Mouse (Mus musculus) MN1 (cell line): ENCODE data around the gene Dyrk1a.

Experiments
- DNase-seq: peaks from one replicate; pipeline ENCODE4 v3.0.0-alpha.2; 2016; ENCODE audit warnings: low spot score

Dyrk1a gene

GRCm38 (mm10) chr16:94590977-94591376, 21.2 kb downstream of the Dyrk1a start:
- no peak for DNase-seq

GRCm38 (mm10) chr16:94591536-94591935, 21.7 kb downstream of the Dyrk1a start:
- no peak for DNase-seq

- no peak for DNase-seq
Observed at GRCm38 (mm10) chr16:94596633-94597032, 26.8 kb downstream of the Dyrk1a start.

DNA sequence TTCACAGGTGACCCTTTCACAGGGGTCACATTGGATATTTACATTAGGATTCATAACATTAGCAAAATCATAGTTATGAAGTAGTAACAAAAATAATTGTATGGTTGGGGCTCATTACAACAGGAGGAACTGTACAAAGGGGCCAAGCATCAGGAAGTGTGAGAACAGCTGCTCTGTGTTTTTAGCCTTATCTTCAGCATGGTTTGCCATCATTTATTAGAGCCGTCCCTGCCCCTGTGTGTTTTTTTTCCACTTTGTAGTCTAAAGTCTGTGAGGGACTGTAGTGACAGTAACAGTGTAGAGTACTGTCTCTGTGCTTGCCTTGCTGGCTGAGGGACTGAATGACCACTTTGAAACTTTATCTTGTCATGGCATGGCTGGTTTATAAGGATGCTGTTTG, 27.8 kb downstream of the Dyrk1a start:
- no peak for DNase-seq

DNA sequence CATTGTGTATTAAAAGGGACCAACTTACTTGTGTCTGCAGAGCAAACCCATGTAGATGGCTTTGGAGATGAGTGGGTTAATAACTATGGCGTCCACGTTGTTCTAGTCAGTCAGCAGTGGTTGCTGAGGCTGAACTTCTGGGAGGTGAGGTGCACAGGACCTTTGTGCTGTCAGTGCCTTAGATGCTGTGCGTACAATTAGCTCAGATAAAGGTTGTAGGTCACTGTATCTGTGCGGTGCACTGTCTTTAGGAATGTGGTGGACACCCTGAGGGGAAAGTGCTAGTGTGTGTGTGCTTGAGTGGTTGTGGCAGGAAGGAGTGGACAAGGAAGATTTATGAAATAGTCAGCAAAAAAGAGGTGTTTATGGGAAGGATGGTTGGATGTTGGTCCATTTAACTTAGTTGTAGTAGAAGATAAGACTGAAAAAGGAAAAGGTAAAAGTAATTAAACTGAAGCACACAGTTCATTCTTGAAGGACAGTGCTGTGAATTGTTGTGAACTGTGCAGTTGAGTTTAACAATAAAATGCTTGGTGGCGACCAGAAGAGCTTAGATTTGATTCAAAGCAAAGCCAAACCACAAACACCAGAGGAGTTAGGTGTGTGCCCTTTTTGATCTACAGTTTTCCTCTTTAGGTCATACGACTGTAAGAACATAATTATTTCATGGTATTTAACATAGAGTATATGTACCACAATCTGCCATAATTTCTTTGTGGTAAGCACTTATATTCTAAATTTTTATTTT, 30.3 kb downstream of the Dyrk1a start:
- no peak for DNase-seq

DNA sequence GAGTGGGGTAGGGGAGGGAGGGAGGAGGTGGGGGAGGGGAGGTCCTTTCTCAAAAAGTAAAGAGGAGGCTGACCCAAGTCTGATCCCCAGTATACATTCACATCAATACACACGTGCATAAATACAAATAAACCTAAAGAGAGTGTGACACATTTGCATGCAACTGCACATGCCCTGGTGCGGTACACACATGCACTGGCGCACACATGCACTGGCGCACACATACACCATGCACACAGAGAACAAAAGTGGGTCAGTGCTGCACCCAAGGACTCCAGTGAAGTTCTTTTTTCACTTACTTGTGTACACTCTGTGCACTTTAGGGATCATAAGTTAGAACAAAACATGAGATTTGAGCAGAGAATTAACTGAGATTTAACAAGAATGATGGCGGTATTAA, 31.3 kb downstream of the Dyrk1a start:
- DNase-seq: no peak

- no peak for DNase-seq
Observed at GRCm38 (mm10) chr16:94601540-94601953, 31.7 kb downstream of the Dyrk1a start.

GRCm38 (mm10) chr16:94602188-94602587, 32.4 kb downstream of the Dyrk1a start:
- no peak for DNase-seq

- DNase-seq: no peak
Observed at GRCm38 (mm10) chr16:94602730-94603129, 32.9 kb downstream of the Dyrk1a start.

DNA sequence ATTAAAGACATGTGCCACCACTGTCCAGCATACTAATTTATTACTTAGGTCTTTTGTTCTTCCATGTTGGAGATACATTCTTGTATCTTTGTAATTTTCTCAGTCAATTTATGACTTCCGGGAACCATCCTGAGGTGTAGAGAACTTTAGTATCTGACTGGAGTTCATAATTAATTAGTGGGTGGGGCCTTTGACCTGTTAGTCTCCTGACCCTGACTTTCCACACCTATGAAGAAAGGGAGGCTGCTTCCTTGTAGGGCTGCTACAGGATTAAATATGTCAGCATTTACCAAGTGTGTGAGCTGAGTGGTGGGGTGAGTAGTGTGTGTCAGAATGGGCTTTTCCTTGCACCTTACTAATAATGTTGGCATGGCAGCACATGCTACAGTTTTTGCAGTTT, 36.4 kb downstream of the Dyrk1a start:
- no peak for DNase-seq

- DNase-seq: no peak
Observed at GRCm38 (mm10) chr16:94607468-94607867, 37.7 kb downstream of the Dyrk1a start.

DNA sequence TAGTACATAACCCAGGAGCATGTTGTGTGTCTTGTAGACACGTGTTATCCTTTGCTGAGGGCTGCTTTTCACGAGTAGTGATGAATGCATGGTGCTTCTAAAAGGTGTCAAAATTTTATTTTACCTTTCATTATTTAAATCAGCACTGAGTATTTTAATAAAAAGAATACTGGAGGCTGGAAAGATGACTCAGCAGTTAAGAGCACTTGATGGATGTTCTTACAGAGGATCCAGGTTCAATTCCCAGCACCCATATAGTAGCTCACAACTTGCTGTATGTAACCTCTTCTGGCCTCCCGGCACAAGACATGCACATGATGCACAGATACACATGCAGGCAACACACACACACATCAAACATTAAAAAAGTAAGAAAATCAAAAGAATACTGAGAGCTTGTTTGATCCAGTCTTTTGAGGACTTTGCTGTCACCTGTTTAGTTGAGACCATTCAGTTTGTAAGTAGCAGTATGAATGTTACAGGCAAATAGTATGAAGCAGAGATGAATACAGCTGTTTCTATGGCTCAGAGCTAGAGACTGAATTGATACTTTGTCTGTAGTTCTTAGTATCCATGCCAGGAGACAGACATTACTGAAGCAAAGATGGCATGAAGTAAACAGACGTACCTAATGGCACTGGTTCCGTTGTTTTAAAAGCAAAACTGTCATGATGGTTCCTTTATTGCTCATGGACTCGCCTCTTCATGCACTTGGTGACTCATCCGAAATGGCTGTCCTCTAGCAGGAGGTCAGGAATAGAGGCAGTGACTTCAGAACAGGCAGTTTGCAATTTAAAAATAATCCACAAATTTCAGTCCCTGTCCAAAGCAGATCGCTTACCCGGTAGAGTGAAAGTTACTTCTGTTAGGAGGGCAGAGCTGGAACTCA, 39.1 kb downstream of the Dyrk1a start:
- no peak for DNase-seq

GRCm38 (mm10) chr16:94612573-94612972, 42.8 kb downstream of the Dyrk1a start:
- no peak for DNase-seq

DNA sequence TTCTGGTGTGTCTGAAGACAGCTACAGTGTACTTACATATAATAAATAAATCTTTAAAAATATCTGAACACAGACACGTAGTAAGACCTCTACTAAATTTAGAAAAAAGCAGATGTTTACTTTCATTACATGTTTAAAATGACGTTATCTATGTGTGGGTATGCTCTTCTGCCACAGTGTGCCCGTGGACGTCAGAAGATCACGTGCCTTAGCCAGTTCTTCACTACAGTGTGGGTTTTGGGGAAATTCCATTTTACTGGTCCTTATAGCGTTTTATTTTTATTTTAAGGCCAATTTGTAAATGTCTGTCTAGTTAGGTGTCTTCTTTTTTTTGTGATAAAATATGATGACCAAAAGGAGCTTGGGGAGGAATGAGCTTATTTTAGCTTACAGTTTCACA, 47.4 kb downstream of the Dyrk1a start:
- DNase-seq: no peak

DNA sequence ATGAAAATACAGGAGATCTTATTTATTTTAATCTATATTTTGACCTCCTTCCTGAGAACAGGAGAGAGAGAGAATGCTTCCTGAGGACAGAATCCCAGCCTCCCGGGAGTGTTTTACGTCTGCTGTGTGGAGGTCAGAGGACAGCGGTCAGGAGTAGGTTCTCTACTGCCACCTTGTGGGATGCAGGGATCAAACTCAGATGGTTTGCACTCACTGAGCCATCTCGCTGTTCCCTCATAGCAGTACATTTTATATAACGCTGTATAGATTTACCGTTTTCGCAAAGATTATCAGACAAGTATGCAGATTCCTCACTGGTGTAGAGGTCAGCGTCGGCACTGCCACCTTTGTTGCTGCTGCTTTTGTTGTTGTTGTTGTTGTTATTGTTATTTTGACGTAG, 48.7 kb downstream of the Dyrk1a start:
- no peak for DNase-seq

DNA sequence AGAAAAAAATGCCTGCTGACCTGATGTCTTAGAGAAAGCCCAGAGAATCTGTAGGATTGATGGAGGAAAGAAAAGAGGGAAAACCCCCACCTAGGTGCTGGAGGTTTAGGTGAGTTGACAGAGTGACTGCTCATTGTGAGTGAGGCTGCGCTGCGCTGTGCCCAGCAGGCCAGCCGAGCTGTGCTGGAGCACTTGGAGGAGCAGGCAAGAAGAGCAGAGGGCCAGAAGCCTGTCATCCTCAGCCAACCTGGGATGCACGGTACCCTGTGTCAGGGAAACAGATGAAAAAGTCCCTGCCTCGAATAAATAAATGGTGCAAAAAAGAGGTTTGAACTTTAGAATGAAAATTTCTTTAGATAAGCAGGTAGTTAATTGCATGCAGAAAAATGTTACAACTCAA, 49.5 kb downstream of the Dyrk1a start:
- no peak for DNase-seq

- DNase-seq: no peak
Observed at GRCm38 (mm10) chr16:94624871-94625270, 55.1 kb downstream of the Dyrk1a start.

DNA sequence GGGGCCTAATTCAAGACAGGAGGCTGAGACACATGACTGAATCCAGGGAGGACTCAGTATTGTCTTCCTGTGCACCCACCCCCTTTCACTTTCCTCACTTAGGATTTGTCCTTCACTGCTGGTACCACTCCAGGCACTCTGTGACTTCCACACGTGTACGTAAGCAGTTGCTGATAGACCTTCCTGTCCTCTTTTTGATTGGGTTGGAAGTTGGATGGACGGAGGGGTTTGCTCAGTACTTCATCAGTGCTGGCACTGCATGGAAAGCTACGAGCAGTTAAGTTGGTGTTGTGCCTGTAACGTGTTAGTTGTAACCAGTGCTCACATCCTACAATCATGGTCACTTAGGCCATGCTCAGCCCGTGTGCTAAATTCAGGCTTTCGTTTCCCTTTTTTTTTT, 55.8 kb downstream of the Dyrk1a start:
- no peak for DNase-seq

DNA sequence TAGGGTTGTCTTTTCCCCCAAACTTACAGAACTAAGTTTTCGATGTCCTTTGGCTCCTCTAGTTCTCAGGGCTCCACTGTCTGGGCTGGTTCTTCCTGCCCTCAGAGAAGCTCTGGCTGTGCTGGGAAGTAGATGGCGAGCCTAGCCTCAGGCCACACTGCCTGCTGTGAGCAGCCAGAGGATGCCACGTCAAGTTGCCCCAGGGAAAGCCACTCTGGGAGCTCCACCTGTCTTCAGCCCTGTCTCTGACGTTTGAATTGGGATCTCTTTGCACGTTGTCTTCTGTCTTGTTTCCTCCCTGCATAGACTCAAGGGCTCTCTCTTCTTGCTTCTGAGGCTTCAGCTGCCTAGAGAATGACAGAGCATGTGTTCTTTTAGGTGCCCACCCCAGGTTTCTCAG, 57.9 kb downstream of the Dyrk1a start:
- DNase-seq: no peak

DNA sequence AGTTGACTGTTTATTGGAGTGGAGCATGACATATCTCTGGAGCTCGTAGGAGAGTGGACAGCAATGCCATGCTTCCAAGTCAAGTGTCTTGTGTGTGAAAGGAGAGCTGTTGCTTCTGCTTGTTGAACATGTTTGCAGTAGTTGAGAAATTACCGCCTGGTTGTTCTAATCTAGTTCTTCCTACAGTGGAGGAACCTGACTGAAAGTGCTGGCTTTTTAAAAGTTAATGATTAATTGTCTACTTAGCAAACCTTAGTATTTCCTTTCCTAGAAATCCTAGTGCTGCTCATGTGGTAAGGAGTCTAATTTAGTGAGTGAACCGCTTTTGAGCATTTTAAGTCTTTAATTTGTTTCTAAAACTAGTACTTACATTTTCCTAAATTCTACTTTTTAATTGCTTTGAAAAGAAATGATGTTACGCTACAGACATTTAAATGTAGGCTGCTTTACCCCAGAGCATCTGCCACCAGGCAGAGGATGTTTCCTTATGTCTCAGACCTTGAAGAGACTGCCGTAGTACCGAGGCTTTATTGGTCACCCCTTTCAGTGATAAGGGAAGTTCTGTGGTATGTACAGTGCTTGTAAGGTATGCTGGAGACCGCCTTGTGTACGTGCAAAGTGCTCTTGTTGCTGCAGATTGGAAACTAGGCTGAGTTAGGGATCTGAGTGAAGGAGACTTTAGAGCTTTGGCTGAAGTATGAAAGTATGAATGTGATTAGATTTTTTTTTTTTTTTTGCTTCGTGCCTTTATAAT, 59.3 kb downstream of the Dyrk1a start:
- DNase-seq: no peak

- DNase-seq: no peak
Observed at GRCm38 (mm10) chr16:94631984-94632383, 62.2 kb downstream of the Dyrk1a start.

DNA sequence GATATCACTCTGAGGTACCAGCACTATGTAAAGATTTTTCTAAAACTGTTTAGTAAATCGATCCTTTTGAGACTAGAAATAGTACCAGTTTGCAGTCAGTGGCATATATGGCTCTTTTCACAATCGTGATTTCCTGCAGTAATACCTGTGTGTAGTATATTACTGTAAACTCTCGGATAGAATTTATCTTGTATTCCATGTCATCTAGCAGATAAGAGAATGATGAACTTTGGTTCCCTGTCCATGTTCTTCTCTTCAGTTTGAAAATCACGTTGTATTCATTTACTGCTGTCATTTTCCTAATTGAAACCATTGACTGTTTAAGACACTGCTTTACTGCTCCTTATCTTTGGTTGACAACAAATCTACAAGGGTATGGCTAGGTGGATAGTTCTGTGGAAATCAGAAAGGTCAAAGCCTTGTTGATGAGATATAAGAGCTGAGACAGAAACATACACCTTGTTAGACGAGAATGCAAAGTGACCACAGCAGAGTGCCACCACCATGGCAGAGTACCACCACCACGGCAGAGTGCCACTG, 62.7 kb downstream of the Dyrk1a start:
- no peak for DNase-seq
